Mouse (Mus musculus) embryonic facial prominence, embryonic 13.5 days (tissue): ENCODE measurements around the gene Muc5b. TPM values are rescaled to one million over a fixed set of nuclear protein-coding genes. Genes with fewer than 3 reads are reported as not detected.
"Not testable (repeated sequence)": the region's sequence is repeated elsewhere in the genome, so short reads cannot be mapped to it uniquely, and the experiment has no call there.

Experiments
- ATAC-seq: fragments of 200-750 bp; cut with Nextera tagmentation; 2 replicates; pipeline ENCODE4 v1.8.0; 2017; ENCODE audit warnings: low read depth; ENCODE audit not compliant: insufficient number of reproducible peaks, insufficient read depth, low FRiP score, low TSS enrichment
- H3K27ac ChIP-seq: fragments of 300-500 bp; sonication (generic); 2 replicates; pipeline ENCODE4 v1.5.1; 2015; ENCODE audit warnings: moderate library complexity, mild to moderate bottlenecking, inconsistent platforms
- H3K27me3 ChIP-seq: fragments of 300-500 bp; sonication (generic); 2 replicates; pipeline ENCODE4 v1.6.1; 2015; ENCODE audit warnings: mild to moderate bottlenecking, inconsistent platforms
- H3K36me3 ChIP-seq: fragments of 300-500 bp; sonication (generic); 2 replicates; pipeline ENCODE4 v1.6.1; 2015; ENCODE audit warnings: mild to moderate bottlenecking, inconsistent platforms
- H3K4me1 ChIP-seq: fragments of 300-500 bp; sonication (generic); 2 replicates; pipeline ENCODE4 v1.6.1; 2015; ENCODE audit warnings: inconsistent platforms
- H3K4me2 ChIP-seq: fragments of 300-500 bp; sonication (generic); 2 replicates; pipeline ENCODE4 v1.6.1; 2015; ENCODE audit warnings: moderate library complexity, mild to moderate bottlenecking, inconsistent platforms
- H3K4me3 ChIP-seq: fragments of 300-500 bp; sonication (generic); 2 replicates; pipeline ENCODE4 v1.5.1; 2015; ENCODE audit warnings: mild to moderate bottlenecking, inconsistent platforms
- H3K9ac ChIP-seq: fragments of 300-500 bp; sonication (generic); 2 replicates; pipeline ENCODE4 v1.6.1; 2015; ENCODE audit warnings: mild to moderate bottlenecking, inconsistent platforms
- H3K9me3 ChIP-seq: fragments of 300-500 bp; sonication (generic); 2 replicates; pipeline ENCODE4 v1.6.1; 2016; ENCODE audit warnings: inconsistent platforms
- WGBS: fragments of 180-500 bp; shearing (Covaris S2); methylation state at CpG from one replicate; pipeline ENCODE4 v1.1.7; 2015; ENCODE audit warnings: mixed read lengths; 5-methylcytosine and 5-hydroxymethylcytosine counted together
- polyA plus RNA-seq: library from polyadenylated mRNA; unstranded; fragments of >200 nt; fragmentation: Nextera tagmentation; extraction: Ambion mirVana; gene quantifications from 2 replicates; pipeline ENCODE4 v1.2.1, GENCODE M21; 2015

Muc5b gene
- 0.03 TPM in 1 of 2 replicates, not detected in the other for polyA plus RNA-seq

GRCm38 (mm10) chr7:141838779-141839178 lies at the start of gene Muc5b:
Muc5b (plus strand) TSS chr7:141839070.
- Histone ChIP-seq H3K9ac (no peak within 1 kb of the TSS), H3K4me1 (no peaks in the 10 kb centered on the region), H3K27ac (no peak within 1 kb of the TSS), H3K36me3 (no peaks in the 10 kb centered on the region), H3K9me3 (no peaks in the 10 kb centered on the region), H3K27me3 (no peaks in the 10 kb centered on the region), H3K4me3 (no peak within 1 kb of the TSS), H3K4me2 (no peak within 1 kb of the TSS)
- WGBS, result 74% methylated on average over 5 of the region's 5 CpGs
- ATAC-seq, result no peak; the same call in 1 of the 2 replicates

- H3K27me3 ChIP-seq, result no peaks in the 10 kb centered on the region
- no peaks in the 10 kb centered on the region for H3K4me1 ChIP-seq
- H3K27ac ChIP-seq, result no peak overlapping the region
- no peak overlapping the region for H3K4me3 ChIP-seq
- peaks cover 20% of the 10 kb centered on the region; the same call in 1 of the 2 replicates for H3K9me3 ChIP-seq
- H3K4me2 ChIP-seq, result no peak overlapping the region
- H3K36me3 ChIP-seq, result no peaks in the 10 kb centered on the region
- 85% methylated on average over 1 of the region's 1 CpGs for WGBS
- ATAC-seq, result no peak
- no peak overlapping the region for H3K9ac ChIP-seq
These were observed 44.6 kb upstream of the Muc5b start for GRCm38 (mm10) chr7:141794251-141794650.

DNA sequence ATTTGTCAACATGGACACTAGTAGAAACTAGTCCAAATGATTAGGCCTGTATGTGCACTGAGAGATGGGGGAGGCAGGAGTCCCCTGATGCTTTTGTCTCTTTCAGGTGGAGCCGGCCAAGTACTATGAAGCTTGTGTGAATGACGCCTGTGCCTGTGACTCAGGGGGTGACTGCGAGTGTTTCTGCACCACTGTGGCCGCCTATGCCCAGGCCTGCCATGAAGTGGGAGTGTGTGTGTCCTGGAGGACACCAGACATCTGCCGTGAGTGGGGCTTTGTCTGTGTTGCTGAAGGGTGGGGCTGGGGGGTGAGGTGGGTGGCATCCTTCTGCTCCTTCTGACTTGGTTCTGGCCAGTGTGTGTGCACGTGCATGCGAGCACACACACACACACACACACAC lies 35.7 kb upstream of the Muc5b start:
- no peaks in the 10 kb centered on the region for H3K27me3 ChIP-seq
- no peaks in the 10 kb centered on the region for H3K36me3 ChIP-seq
- H3K9me3 ChIP-seq, result 0 out of 2 replicates have a peak, but pooled peaks cover 7% of the 10 kb centered on the region
- H3K4me2 ChIP-seq, result no peak overlapping the region
- no peak overlapping the region for H3K9ac ChIP-seq
- no peak overlapping the region for H3K27ac ChIP-seq
- H3K4me3 ChIP-seq, result no peak overlapping the region
- ATAC-seq, result no peak
- no peaks in the 10 kb centered on the region for H3K4me1 ChIP-seq
- 93% methylated on average over 7 of the region's 7 CpGs for WGBS

- no peaks in the 10 kb centered on the region for H3K4me1 ChIP-seq
- no peaks in the 10 kb centered on the region for H3K9me3 ChIP-seq
- no peak for ATAC-seq
- H3K36me3 ChIP-seq, result no peaks in the 10 kb centered on the region
- H3K4me3 ChIP-seq, result no peak overlapping the region
- WGBS, result 84% methylated on average over 7 of the region's 7 CpGs
- no peak overlapping the region for H3K27ac ChIP-seq
- H3K9ac ChIP-seq, result no peak overlapping the region
- no peak overlapping the region for H3K4me2 ChIP-seq
- H3K27me3 ChIP-seq, result no peaks in the 10 kb centered on the region
These were observed 33.5 kb upstream of the Muc5b start for GRCm38 (mm10) chr7:141805384-141805783.

GRCm38 (mm10) chr7:141807823-141808222 lies 31.0 kb upstream of the Muc5b start:
- no CpG with 5 or more reads among the region's 4 CpGs for WGBS
- not testable (repeated sequence) for H3K4me1 ChIP-seq, ATAC-seq, H3K4me3 ChIP-seq, H3K9ac ChIP-seq, H3K4me2 ChIP-seq, H3K36me3 ChIP-seq, H3K27ac ChIP-seq, H3K27me3 ChIP-seq, H3K9me3 ChIP-seq

DNA sequence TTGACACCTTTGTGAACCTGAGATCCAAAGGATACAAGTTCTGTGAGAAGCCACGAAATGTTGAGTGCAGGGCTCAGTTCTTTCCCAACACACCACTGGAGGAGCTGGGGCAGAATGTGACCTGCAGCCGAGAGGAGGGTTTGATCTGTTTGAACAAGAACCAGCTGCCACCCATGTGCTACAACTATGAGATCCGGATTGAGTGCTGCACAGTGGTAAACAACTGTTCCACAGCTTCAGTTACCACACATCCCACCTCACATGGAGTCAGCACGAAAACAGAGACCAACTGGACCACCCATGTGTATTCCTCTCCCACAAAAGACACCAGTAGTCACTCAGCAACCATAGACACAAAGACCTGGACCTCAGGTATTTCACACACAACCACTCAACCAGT lies 28.9 kb upstream of the Muc5b start:
- H3K27me3 ChIP-seq, H3K9me3 ChIP-seq, H3K27ac ChIP-seq, H3K9ac ChIP-seq, H3K4me2 ChIP-seq, H3K36me3 ChIP-seq, H3K4me1 ChIP-seq, ATAC-seq, H3K4me3 ChIP-seq: not testable (repeated sequence)
- WGBS, result no CpG with 5 or more reads among the region's 4 CpGs

DNA sequence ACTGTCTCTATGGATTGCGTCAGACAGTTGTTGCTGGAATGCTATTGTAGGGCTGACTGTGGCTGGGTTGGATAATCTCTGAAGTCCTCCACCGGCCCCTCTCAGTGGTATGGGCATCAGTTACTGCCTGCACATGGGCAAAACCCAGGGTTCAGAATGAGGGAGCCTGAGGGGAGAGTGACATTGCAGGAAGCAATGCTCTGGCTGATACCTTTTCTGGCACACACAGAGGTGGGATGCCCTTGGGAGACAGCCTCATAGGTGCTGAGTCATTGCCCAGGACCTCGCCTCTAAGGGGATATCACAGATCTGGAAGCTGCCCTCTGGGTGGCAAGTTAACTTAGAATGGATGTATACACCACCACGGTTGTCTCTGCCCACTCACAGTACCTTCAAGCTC lies 25.5 kb upstream of the Muc5b start:
- WGBS, result 77% methylated on average over 4 of the region's 4 CpGs
- Histone ChIP-seq H3K4me3 (no peak overlapping the region), H3K27ac (no peak overlapping the region), H3K27me3 (no peaks in the 10 kb centered on the region), H3K4me2 (no peak overlapping the region), H3K9ac (no peak overlapping the region), H3K4me1 (peaks cover 6% of the 10 kb centered on the region), H3K9me3 (no peaks in the 10 kb centered on the region), H3K36me3 (no peaks in the 10 kb centered on the region)
- ATAC-seq, result no peak

DNA sequence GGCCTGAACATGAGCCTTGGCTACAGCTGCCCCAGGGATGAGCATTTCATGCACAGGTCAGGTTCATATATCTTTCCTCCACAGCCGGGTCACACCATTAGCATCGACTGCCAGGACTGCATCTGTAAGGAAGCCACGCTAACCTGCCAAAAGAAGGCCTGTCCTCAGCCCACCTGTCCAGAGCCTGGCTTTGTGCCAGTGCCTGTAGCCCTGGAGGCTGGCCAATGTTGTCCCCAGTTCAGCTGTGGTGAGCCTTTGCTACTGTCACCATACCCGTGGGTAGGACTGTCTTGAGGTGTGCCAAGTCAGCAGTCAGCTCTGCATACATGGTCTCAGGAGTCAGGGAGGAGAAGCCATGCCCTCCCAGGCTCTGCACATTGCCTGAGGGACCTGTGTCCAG lies 23.5 kb upstream of the Muc5b start:
- Histone ChIP-seq H3K4me2 (no peak overlapping the region), H3K9ac (no peak overlapping the region)
- no peak for ATAC-seq

DNA sequence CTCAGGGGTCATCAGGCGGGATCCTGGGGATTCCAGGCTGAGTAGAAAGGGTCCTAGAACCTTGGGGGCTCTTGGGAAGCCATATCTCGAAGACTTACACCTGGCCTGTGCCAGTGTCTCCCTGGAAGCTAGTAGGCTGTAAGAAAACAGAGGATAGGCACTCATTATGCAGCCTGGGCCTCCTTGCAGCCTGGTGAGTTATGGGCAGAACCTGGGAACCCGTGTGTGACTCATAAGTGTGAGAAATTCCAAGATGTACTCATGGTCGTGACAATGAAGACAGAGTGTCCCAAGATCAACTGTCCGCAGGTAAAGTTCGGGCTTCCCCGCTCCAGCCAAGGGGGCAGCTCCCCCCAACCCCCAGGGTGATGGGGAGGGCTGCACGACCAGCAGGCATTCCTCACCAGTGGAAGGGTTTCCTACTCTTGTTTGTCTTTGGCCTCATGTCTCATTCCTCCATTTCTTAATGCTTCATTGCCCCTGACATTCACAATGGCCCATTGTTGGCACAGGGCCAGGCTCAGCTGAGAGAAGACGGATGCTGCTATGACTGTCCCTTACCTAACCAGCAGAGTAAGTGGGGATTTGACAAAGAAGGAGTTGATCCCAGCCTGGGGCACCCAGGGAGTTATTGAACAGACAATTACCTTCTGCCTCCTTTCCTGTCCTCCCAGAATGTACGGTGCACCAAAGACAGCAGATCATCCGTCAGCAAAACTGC lies 21.4 kb upstream of the Muc5b start:
- Histone ChIP-seq H3K27me3 (no peaks in the 10 kb centered on the region), H3K9ac (no peak overlapping the region), H3K4me2 (no peak overlapping the region), H3K27ac (no peak overlapping the region), H3K9me3 (no peaks in the 10 kb centered on the region), H3K36me3 (no peaks in the 10 kb centered on the region), H3K4me3 (no peak overlapping the region), H3K4me1 (peaks cover 8% of the 10 kb centered on the region)
- 55% methylated on average over 11 of the region's 11 CpGs for WGBS
- no peak for ATAC-seq

More for the DNA sequence above, 23.5 kb upstream of the Muc5b start:
- H3K4me3 ChIP-seq, result no peak overlapping the region
- no peaks in the 10 kb centered on the region for H3K27me3 ChIP-seq
- no peak overlapping the region for H3K27ac ChIP-seq
- no peaks in the 10 kb centered on the region for H3K36me3 ChIP-seq
- no peaks in the 10 kb centered on the region for H3K9me3 ChIP-seq
- peaks cover 6% of the 10 kb centered on the region for H3K4me1 ChIP-seq
- WGBS, result 75% methylated on average over 4 of the region's 4 CpGs

DNA sequence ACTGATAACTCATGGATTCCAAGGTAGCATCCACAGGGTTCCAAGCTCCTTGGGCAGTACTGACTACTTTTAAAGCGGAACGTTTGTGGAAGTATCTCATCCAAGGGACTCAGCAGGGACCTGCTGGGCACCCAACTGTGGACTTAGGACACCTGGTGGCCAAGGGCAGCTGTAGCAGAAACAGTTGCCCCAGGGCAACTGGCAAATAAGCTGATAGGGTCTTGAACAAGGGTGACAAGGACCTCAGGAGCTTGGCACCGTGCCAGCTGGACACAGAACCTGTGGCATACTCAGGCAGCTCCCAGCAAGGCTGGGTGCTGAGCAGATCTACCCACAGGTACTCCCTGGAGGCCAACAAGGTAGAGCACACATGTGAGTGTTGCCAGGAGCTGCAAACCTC lies 20.6 kb upstream of the Muc5b start:
- Histone ChIP-seq H3K9ac (no peak overlapping the region), H3K4me2 (no peak overlapping the region), H3K4me1 (peaks cover 16% of the 10 kb centered on the region), H3K36me3 (no peaks in the 10 kb centered on the region), H3K27me3 (no peaks in the 10 kb centered on the region), H3K4me3 (no peak overlapping the region), H3K27ac (no peak overlapping the region), H3K9me3 (no peaks in the 10 kb centered on the region)
- WGBS, result 83% methylated on average over 3 of the region's 3 CpGs
- no peak for ATAC-seq

GRCm38 (mm10) chr7:141822582-141823261 lies 16.1 kb upstream of the Muc5b start:
- ATAC-seq, result peak; percentile 53; the same call in 1 of the 2 replicates

GRCm38 (mm10) chr7:141823699-141824098 lies 15.2 kb upstream of the Muc5b start:
- no peaks in the 10 kb centered on the region for H3K27me3 ChIP-seq
- no peak overlapping the region for H3K9ac ChIP-seq
- WGBS, result 84% methylated on average over 6 of the region's 6 CpGs
- H3K4me1 ChIP-seq, result peaks cover 9% of the 10 kb centered on the region
- ATAC-seq, result no peak
- no peak overlapping the region for H3K27ac ChIP-seq
- H3K4me3 ChIP-seq, result no peak overlapping the region
- H3K36me3 ChIP-seq, result no peaks in the 10 kb centered on the region
- H3K4me2 ChIP-seq, result no peak overlapping the region
- no peaks in the 10 kb centered on the region for H3K9me3 ChIP-seq

More at GRCm38 (mm10) chr7:141822582-141823261, 16.1 kb upstream of the Muc5b start:
- Histone ChIP-seq H3K4me3 (no peak overlapping the region), H3K36me3 (no peaks in the 10 kb centered on the region), H3K4me1 (peaks cover 11% of the 10 kb centered on the region), H3K4me2 (no peak overlapping the region), H3K27ac (no peak overlapping the region; the same call in 1 of the 2 replicates), H3K9me3 (no peaks in the 10 kb centered on the region), H3K27me3 (no peaks in the 10 kb centered on the region), H3K9ac (no peak overlapping the region)
- WGBS, result 33% methylated on average over 4 of the region's 4 CpGs
